Mouse (Mus musculus) adrenal gland, adult 8-10 months (tissue): ENCODE measurements around the gene Eif1b. TPM values are rescaled to one million over a fixed set of nuclear protein-coding genes. Genes with fewer than 3 reads are reported as not detected.

ENCODE experiments used
- DNase-seq: peaks from one replicate; pipeline ENCODE4 v3.0.0; 2022
- total RNA-seq, 4 experiments: library from RNA; stranded (reverse); gene quantifications; 2 replicates each; pipeline ENCODE4 v1.2.4; 2022

Eif1b gene
- total RNA-seq: 10 to 100 TPM; 53.1 to 71.1 (median 66.6) TPM

- DNase-seq: no peak
Measured at GRCm38 (mm10) chr9:120492010-120492399, at the start of gene Eif1b. Gene Eif1b, plus strand, starts transcription at chr9:120492232.

- no peak for DNase-seq
Measured at GRCm38 (mm10) chr9:120444642-120445041, 47.4 kb upstream of the Eif1b start.

- DNase-seq: no peak
Measured at GRCm38 (mm10) chr9:120449696-120450329, 42.2 kb upstream of the Eif1b start.

- DNase-seq: no peak
Measured at GRCm38 (mm10) chr9:120455768-120456655, 36.0 kb upstream of the Eif1b start.

GRCm38 (mm10) chr9:120470431-120470830 is 21.6 kb upstream of the Eif1b start:
- no peak for DNase-seq

- DNase-seq: no peak
Measured at GRCm38 (mm10) chr9:120481644-120482043, 10.4 kb upstream of the Eif1b start.

GRCm38 (mm10) chr9:120482382-120482781 is 9.7 kb upstream of the Eif1b start:
- no peak for DNase-seq

GRCm38 (mm10) chr9:120483101-120483500 is 8.9 kb upstream of the Eif1b start:
- DNase-seq: no peak

- no peak for DNase-seq
Measured at GRCm38 (mm10) chr9:120487076-120487475, 5.0 kb upstream of the Eif1b start.

- no peak for DNase-seq
Measured at GRCm38 (mm10) chr9:120491509-120491908, 523 bp upstream of the Eif1b start.

- DNase-seq: peak; percentile 49
Measured at GRCm38 (mm10) chr9:120492400-120493351, 644 bp downstream of the Eif1b start.

- no peak for DNase-seq
Measured at GRCm38 (mm10) chr9:120493781-120494180, 1.7 kb downstream of the Eif1b start.

- DNase-seq: peak; percentile 34
Measured at GRCm38 (mm10) chr9:120496691-120497090, 4.7 kb downstream of the Eif1b start.

- DNase-seq: no peak
Measured at GRCm38 (mm10) chr9:120497983-120498382, 6.0 kb downstream of the Eif1b start.

- DNase-seq: no peak
Measured at GRCm38 (mm10) chr9:120501191-120501902, 9.3 kb downstream of the Eif1b start.

- DNase-seq: peak; percentile 30
Measured at GRCm38 (mm10) chr9:120502013-120502412, 10.0 kb downstream of the Eif1b start.

GRCm38 (mm10) chr9:120504423-120504822 is 12.4 kb downstream of the Eif1b start:
- no peak for DNase-seq

GRCm38 (mm10) chr9:120511781-120512180 is 19.7 kb downstream of the Eif1b start:
- DNase-seq: no peak

GRCm38 (mm10) chr9:120516720-120517119 is 24.7 kb downstream of the Eif1b start:
- no peak for DNase-seq

GRCm38 (mm10) chr9:120518946-120519345 is 26.9 kb downstream of the Eif1b start:
- DNase-seq: no peak

GRCm38 (mm10) chr9:120519469-120520125 is 27.6 kb downstream of the Eif1b start:
- no peak for DNase-seq
